Mouse (Mus musculus): ENCODE measurements around the gene Qrsl1.

DNA sequence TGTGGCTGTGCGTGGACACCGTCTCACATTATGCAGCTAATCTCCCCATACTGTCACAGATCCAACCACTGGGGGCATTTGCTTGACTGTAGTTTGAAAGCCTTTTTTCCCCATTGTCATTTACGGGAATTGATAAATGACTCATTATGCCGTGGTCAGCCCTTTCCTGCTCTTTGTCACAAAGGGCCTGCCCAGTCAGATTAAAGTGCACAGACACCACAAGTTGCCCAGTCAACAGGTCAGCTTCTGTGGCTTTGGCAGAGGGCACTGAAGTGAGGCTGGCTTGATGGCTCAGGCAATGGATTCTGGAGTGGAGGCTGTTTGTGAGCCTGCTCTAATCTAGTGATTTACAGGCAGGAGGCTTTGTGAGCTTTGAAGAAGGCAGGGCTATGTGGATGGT lies 42.2 kb upstream of the Qrsl1 start:
- no peak for TF ChIP-seq CTCF (IDR thresholded peaks at IDR 0.05; ENCODE audit: insufficient read depth, low read length)
- no peak for TF ChIP-seq POLR2A (IDR thresholded peaks at IDR 0.05; ENCODE audit: borderline replicate concordance, extremely low read depth, low read depth, low read length)
